Mouse (Mus musculus) ovary, postnatal 14 days (tissue): ENCODE measurements around the gene Grin2c.

Experiments
- DNase-seq: peaks from one replicate; pipeline ENCODE4 v3.0.0; 2022; ENCODE audit warnings: low spot score

The Grin2c gene

GRCm38 (mm10) chr11:115202316-115202715 lies 64.7 kb downstream of the Grin2c start:
- peak; percentile 69 for DNase-seq

DNA sequence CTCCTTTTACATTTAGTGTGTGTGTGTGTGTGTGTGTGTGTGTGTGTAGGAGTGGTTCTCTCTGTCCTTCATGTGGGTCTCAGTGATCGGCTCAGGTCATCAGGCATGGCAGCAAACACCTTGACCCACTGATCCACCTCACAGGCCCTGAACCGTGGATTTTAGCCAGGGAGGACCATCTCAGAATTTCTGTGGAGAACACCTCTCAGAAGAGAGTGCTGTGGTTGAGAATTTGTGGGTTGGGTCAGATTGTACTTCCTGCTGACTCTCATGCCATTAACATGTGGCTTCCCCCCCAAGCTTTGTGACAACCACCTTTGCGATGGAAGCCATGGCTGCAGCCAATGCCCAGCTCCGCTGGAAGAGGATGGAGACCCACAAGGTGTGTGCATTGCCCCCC lies 66.5 kb downstream of the Grin2c start:
- DNase-seq, result no peak
